Comparison of ENCODE assay signal across 8 mouse cellular contexts in genomic region chr8:123654763-123655162, GRCm38 (mm10). TPM values are rescaled to one million over a fixed set of nuclear protein-coding genes. Genes with fewer than 3 reads are reported as not detected.
DNase-seq lines count a peak whose midpoint lies in the region; ATAC-seq and TF ChIP-seq lines count a peak whose summit lies in the region.

No protein-coding gene starts in this region.

- peak overlapping the region; percentile 73 for H3K4me2 ChIP-seq in kidney, postnatal 0 days (ENCODE audit: low read length)
- peak overlapping the region; percentile 69 for H3K4me2 ChIP-seq in forebrain, embryonic 13.5 days
- peak overlapping the region; percentile 68 for H3K4me2 ChIP-seq in liver, embryonic 12.5 days
- peak overlapping the region; percentile 61 for H3K4me2 ChIP-seq in stomach, embryonic 14.5 days (replicated peaks; ENCODE audit: low read depth, low read length)

- WGBS in kidney, postnatal 0 days = 18% methylated on average over 5 of the region's 5 CpGs
- whole genome bisulfite sequencing in forebrain, embryonic 13.5 days = 17% methylated on average over 5 of the region's 5 CpGs
- 31% methylated on average over 5 of the region's 5 CpGs for WGBS in liver, embryonic 12.5 days (ENCODE audit: insufficient replicate concordance)
- 6% methylated on average over 5 of the region's 5 CpGs for WGBS in stomach, embryonic 14.5 days

- peak overlapping the region; percentile 35 for H3K9ac ChIP-seq in kidney, postnatal 0 days (ENCODE audit: low read depth, low read length)
- peak overlapping the region; percentile 91 for H3K9ac ChIP-seq in forebrain, embryonic 13.5 days
- H3K9ac ChIP-seq in liver, embryonic 12.5 days = no peak overlapping the region; the same call in 1 of the 2 replicates
- peak overlapping the region; percentile 92 for H3K9ac ChIP-seq in stomach, embryonic 14.5 days (replicated peaks; ENCODE audit: low read depth, low read length)

- no peaks in the 10 kb centered on the region for H3K27me3 ChIP-seq in kidney, postnatal 0 days (ENCODE audit: insufficient read depth, low read length)
- H3K27me3 ChIP-seq in forebrain, embryonic 13.5 days = no peaks in the 10 kb centered on the region
- peaks cover 67% of the 10 kb centered on the region for H3K27me3 ChIP-seq in liver, embryonic 12.5 days (replicated peaks)
- H3K27me3 ChIP-seq in stomach, embryonic 14.5 days (ENCODE audit: control insufficient read depth, insufficient read depth, low read length) = no peaks in the 10 kb centered on the region

- no peak for TF ChIP-seq CTCF in kidney, postnatal 0 days (IDR thresholded peaks at IDR 0.05; ENCODE audit: low read depth)

- H3K36me3 ChIP-seq in kidney, postnatal 0 days (ENCODE audit: insufficient read depth, low read length) = peaks cover 4% of the 10 kb centered on the region; the same call in 1 of the 2 replicates
- peaks cover 29% of the 10 kb centered on the region for H3K36me3 ChIP-seq in forebrain, embryonic 13.5 days (ENCODE audit: poor library complexity, severe bottlenecking)
- H3K36me3 ChIP-seq in liver, embryonic 12.5 days = peaks cover 8% of the 10 kb centered on the region; the same call in 1 of the 2 replicates
- H3K36me3 ChIP-seq in stomach, embryonic 14.5 days (ENCODE audit: control insufficient read depth, insufficient read depth, low read length) = no peaks in the 10 kb centered on the region; the same call in none of the 2 replicates

- peak overlapping the region; percentile 59 for H3K4me3 ChIP-seq in kidney, postnatal 0 days (replicated peaks; ENCODE audit: low read depth, low read length)
- peak overlapping the region; percentile 74 for H3K4me3 ChIP-seq in forebrain, embryonic 13.5 days
- H3K4me3 ChIP-seq in liver, embryonic 12.5 days = peak overlapping the region; percentile 59
- peak overlapping the region; percentile 69 for H3K4me3 ChIP-seq in stomach, embryonic 14.5 days (ENCODE audit: low read depth, low read length)

- DNase-seq in kidney, postnatal 0 days (ENCODE audit: low spot score) = no peak
- no peak for DNase-seq in kidney, adult 11 months
- DNase-seq in embryo, embryonic 10 days (ENCODE audit: low spot score) = no peak
- DNase-seq in frontal cortex, postnatal 25 days (ENCODE audit: low spot score in 2 of 2) = no peak
- DNase-seq in frontal cortex, adult 2 months (ENCODE audit: extremely low spot score in 1 of 2, low spot score in 1 of 2) = no peak

- no peaks in the 10 kb centered on the region for H3K9me3 ChIP-seq in kidney, postnatal 0 days (replicated peaks; ENCODE audit: low read length)
- no peaks in the 10 kb centered on the region for H3K9me3 ChIP-seq in forebrain, embryonic 13.5 days (replicated peaks)
- no peaks in the 10 kb centered on the region for H3K9me3 ChIP-seq in liver, embryonic 12.5 days (replicated peaks)
- no peaks in the 10 kb centered on the region for H3K9me3 ChIP-seq in stomach, embryonic 14.5 days (ENCODE audit: control insufficient read depth, low read depth, low read length)

- ATAC-seq in kidney, postnatal 0 days (replicated peaks; ENCODE audit: low FRiP score, low read depth) = no peak
- no peak for ATAC-seq in forebrain, embryonic 13.5 days
- ATAC-seq in liver, embryonic 12.5 days = no peak
- no peak for ATAC-seq in stomach, embryonic 14.5 days (ENCODE audit: insufficient number of reproducible peaks, insufficient read depth, low FRiP score, low read depth)

- peaks cover 13% of the 10 kb centered on the region for H3K4me1 ChIP-seq in kidney, postnatal 0 days (replicated peaks; ENCODE audit: insufficient read depth, low read length)
- H3K4me1 ChIP-seq in forebrain, embryonic 13.5 days = peaks cover 21% of the 10 kb centered on the region
- peaks cover 11% of the 10 kb centered on the region; the same call in 1 of the 2 replicates for H3K4me1 ChIP-seq in liver, embryonic 12.5 days
- peaks cover 13% of the 10 kb centered on the region for H3K4me1 ChIP-seq in stomach, embryonic 14.5 days (ENCODE audit: control insufficient read depth, insufficient read depth, low read length)

- peak overlapping the region; percentile 85; the same call in 1 of the 2 replicates for H3K27ac ChIP-seq in kidney, postnatal 0 days
- no peak overlapping the region for H3K27ac ChIP-seq in forebrain, embryonic 13.5 days
- 0 out of 2 replicates have a peak overlapping the region, but pooled peaks have one; percentile 6 for H3K27ac ChIP-seq in liver, embryonic 12.5 days
- H3K27ac ChIP-seq in stomach, embryonic 14.5 days (ENCODE audit: low read length) = peak overlapping the region; percentile 71

RNA-seq across cellular contexts. Expression of gene Rhou, which starts 1.0 kb away (rescaled TPM):
- polyA plus RNA-seq in kidney, postnatal 0 days (2015; fragmentation: Nextera tagmentation; extraction: Ambion mirVana) = 4.3 and 4.9 TPM in 2 replicates
- 8.3 and 8.9 TPM in 2 replicates for polyA plus RNA-seq in forebrain, embryonic 13.5 days (2015; fragmentation: Nextera tagmentation; extraction: Ambion mirVana)
- 1.6 and 1.9 TPM in 2 replicates for polyA plus RNA-seq in liver, embryonic 12.5 days (2016; fragmentation: Nextera tagmentation; extraction: Ambion mirVana)
- polyA plus RNA-seq in stomach, embryonic 14.5 days (2014; fragmentation: Nextera tagmentation; extraction: Ambion mirVana) = 10.8 and 11.7 TPM in 2 replicates
- polyA plus RNA-seq in frontal cortex, adult 2 months (2012; rRNA removed) = 20.6 and 26.2 TPM in 2 replicates
